25 mouse cellular contexts compared by ENCODE assay signal in the genomic region with DNA sequence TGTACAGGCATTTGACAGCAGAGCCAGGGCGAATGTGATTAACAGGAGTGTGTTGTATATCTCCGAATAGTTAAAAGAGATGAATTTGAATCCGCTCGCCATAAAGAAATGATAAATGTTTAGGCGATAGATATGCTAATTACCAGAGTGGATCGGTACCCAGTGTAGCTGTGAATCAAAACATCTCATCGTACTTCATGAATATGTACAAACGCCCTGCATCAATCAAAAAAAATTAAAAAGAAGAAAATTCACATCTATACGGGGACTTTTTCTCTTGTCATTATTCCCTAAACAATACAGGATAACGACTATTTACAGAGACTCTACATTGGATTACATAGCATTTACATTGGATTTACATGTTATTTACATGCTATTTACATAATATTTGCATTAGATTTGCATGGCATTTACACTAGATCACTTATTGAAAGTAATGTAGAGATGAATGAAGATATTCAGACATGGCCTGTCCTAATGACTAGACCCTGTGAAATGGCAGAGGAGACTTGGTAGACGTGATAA. TPM values are rescaled to one million over a fixed set of nuclear protein-coding genes. Genes with fewer than 3 reads are reported as not detected.
DNase-seq lines count a peak whose midpoint lies in the region; ATAC-seq and TF ChIP-seq lines count a peak whose summit lies in the region.
"Had no signal": no experiment of that assay in that cellular context is flagged by ENCODE, and none has a peak within 500 bp of the region (broad histone marks: within the 10 kb centered on the region; RNA-seq: fewer than 3 reads in every experiment).

No protein-coding gene starts in this region.

- TF ChIP-seq CTCF in brain, embryonic 14.5 days (IDR thresholded peaks at IDR 0.05; ENCODE audit: borderline replicate concordance, extremely low read depth, insufficient read depth, insufficient read length), result no peak
- no peak for TF ChIP-seq CTCF in forebrain, postnatal 0 days (IDR thresholded peaks at IDR 0.05; ENCODE audit: low read depth)

- WGBS in midbrain, embryonic 12.5 days, result 61% methylated on average over 11 of the region's 11 CpGs
- 76% methylated on average over 11 of the region's 11 CpGs for WGBS in midbrain, embryonic 11.5 days
- WGBS in forebrain, embryonic 14.5 days, result 27% methylated on average over 11 of the region's 11 CpGs
- 28% methylated on average over 11 of the region's 11 CpGs for WGBS in forebrain, postnatal 0 days

- H3K4me2 ChIP-seq in midbrain, embryonic 12.5 days (replicated peaks), result no peak overlapping the region
- H3K4me2 ChIP-seq in midbrain, embryonic 11.5 days, result no peak overlapping the region
- H3K4me2 ChIP-seq in forebrain, embryonic 14.5 days (ENCODE audit: low read length), result no peak overlapping the region
- no peak overlapping the region for H3K4me2 ChIP-seq in forebrain, postnatal 0 days (ENCODE audit: low read depth)
- H3K4me2 ChIP-seq: embryonic facial prominence, embryonic 12.5 days; embryonic facial prominence, embryonic 15.5 days; heart, embryonic 13.5 days; hindbrain, embryonic 14.5 days had no signal

- H3K27ac ChIP-seq in midbrain, embryonic 12.5 days (replicated peaks), result no peak overlapping the region
- no peak overlapping the region for H3K27ac ChIP-seq in midbrain, embryonic 11.5 days (ENCODE audit: low read depth, low read length)
- no peak overlapping the region for H3K27ac ChIP-seq in forebrain, embryonic 14.5 days (ENCODE audit: low read depth, low read length)
- no peak overlapping the region for H3K27ac ChIP-seq in forebrain, postnatal 0 days (ENCODE audit: low read depth, low read length)
- H3K27ac ChIP-seq: embryonic facial prominence, embryonic 12.5 days; embryonic facial prominence, embryonic 15.5 days; heart, adult 2 months; heart, embryonic 10.5 days; heart, embryonic 13.5 days; hindbrain, embryonic 14.5 days; hindbrain, postnatal 0 days had no signal

- H3K4me3 ChIP-seq in midbrain, embryonic 12.5 days, result no peak overlapping the region
- no peak overlapping the region for H3K4me3 ChIP-seq in midbrain, embryonic 11.5 days (ENCODE audit: low read depth, low read length)
- H3K4me3 ChIP-seq in forebrain, embryonic 14.5 days (ENCODE audit: low read depth, low read length), result no peak overlapping the region
- no peak overlapping the region for H3K4me3 ChIP-seq in forebrain, postnatal 0 days (ENCODE audit: low read depth, low read length)
- H3K4me3 ChIP-seq: embryonic facial prominence, embryonic 12.5 days; embryonic facial prominence, embryonic 15.5 days; heart, adult 2 months; heart, embryonic 10.5 days; heart, embryonic 13.5 days had no signal

- H3K27me3 ChIP-seq in midbrain, embryonic 12.5 days, result peaks cover 71% of the 10 kb centered on the region
- H3K27me3 ChIP-seq in midbrain, embryonic 11.5 days (ENCODE audit: control insufficient read depth, insufficient read depth, low read length), result no peaks in the 10 kb centered on the region
- no peaks in the 10 kb centered on the region for H3K27me3 ChIP-seq in forebrain, embryonic 14.5 days (replicated peaks; ENCODE audit: control insufficient read depth, insufficient read depth, low read length)
- H3K27me3 ChIP-seq in forebrain, postnatal 0 days (ENCODE audit: insufficient read depth, low read length), result 0 out of 2 replicates have a peak, but pooled peaks cover 6% of the 10 kb centered on the region
- H3K27me3 ChIP-seq: embryonic facial prominence, embryonic 15.5 days had no signal

- no peak for DNase-seq in midbrain, embryonic 11.5 days (ENCODE audit: low spot score, missing footprints)
- DNase-seq in brain, embryonic 14.5 days (ENCODE audit: low read depth), result peak; percentile 73
- DNase-seq in forebrain, embryonic 14.5 days (ENCODE audit: low spot score), result peak; percentile 69
- no peak for DNase-seq in forebrain, postnatal 0 days
- DNase-seq in adrenal gland, adult 18-20 months (ENCODE audit: low spot score in 2 of 2), result no peak
- DNase-seq: adrenal gland, adult 8-10 months; adrenal gland, postnatal 25 days; cerebellum, adult 2 months; cerebellum, adult 9-11 months; cerebellum, postnatal 25 days; gastrocnemius, postnatal 10 days; gastrocnemius, postnatal 36 days; heart, adult 2 months; heart, postnatal 14 days; heart, postnatal 4 days had no signal

- H3K4me1 ChIP-seq in midbrain, embryonic 12.5 days, result peaks cover 10% of the 10 kb centered on the region
- H3K4me1 ChIP-seq in midbrain, embryonic 11.5 days (ENCODE audit: control insufficient read depth, insufficient read depth, low read length), result no peaks in the 10 kb centered on the region
- peaks cover 3% of the 10 kb centered on the region; the same call in 1 of the 2 replicates for H3K4me1 ChIP-seq in forebrain, embryonic 14.5 days (ENCODE audit: control insufficient read depth, insufficient read depth, low read length)
- peaks cover 5% of the 10 kb centered on the region; the same call in 1 of the 2 replicates for H3K4me1 ChIP-seq in forebrain, postnatal 0 days (ENCODE audit: insufficient read depth)
- H3K4me1 ChIP-seq: embryonic facial prominence, embryonic 12.5 days; heart, embryonic 10.5 days; heart, embryonic 13.5 days had no signal

- H3K9me3 ChIP-seq in midbrain, embryonic 12.5 days, result no peaks in the 10 kb centered on the region
- no peaks in the 10 kb centered on the region for H3K9me3 ChIP-seq in midbrain, embryonic 11.5 days (ENCODE audit: control insufficient read depth, low read length)
- no peaks in the 10 kb centered on the region for H3K9me3 ChIP-seq in forebrain, embryonic 14.5 days (replicated peaks; ENCODE audit: control insufficient read depth, low read length)
- H3K9me3 ChIP-seq in forebrain, postnatal 0 days (ENCODE audit: low read length), result no peaks in the 10 kb centered on the region
- H3K9me3 ChIP-seq: embryonic facial prominence, embryonic 12.5 days; embryonic facial prominence, embryonic 15.5 days; heart, embryonic 10.5 days; heart, embryonic 13.5 days had no signal

- no peak for TF ChIP-seq POLR2A in brain, embryonic 14.5 days (IDR thresholded peaks at IDR 0.05; ENCODE audit: borderline replicate concordance, extremely low read depth, insufficient read depth, insufficient read length, poor library complexity, severe bottlenecking)

- H3K36me3 ChIP-seq in midbrain, embryonic 12.5 days, result no peaks in the 10 kb centered on the region
- H3K36me3 ChIP-seq in midbrain, embryonic 11.5 days (ENCODE audit: control insufficient read depth, insufficient read depth, low read length), result no peaks in the 10 kb centered on the region
- H3K36me3 ChIP-seq in forebrain, embryonic 14.5 days (ENCODE audit: control insufficient read depth, insufficient read depth, low read length), result no peaks in the 10 kb centered on the region
- no peaks in the 10 kb centered on the region for H3K36me3 ChIP-seq in forebrain, postnatal 0 days (ENCODE audit: insufficient read depth)
- H3K36me3 ChIP-seq: embryonic facial prominence, embryonic 12.5 days; embryonic facial prominence, embryonic 15.5 days; heart, embryonic 10.5 days; heart, embryonic 13.5 days had no signal

- ATAC-seq in midbrain, embryonic 12.5 days (ENCODE audit: low FRiP score, low read depth), result peak; percentile 27; the same call in 1 of the 2 replicates
- ATAC-seq in midbrain, embryonic 11.5 days (ENCODE audit: low FRiP score), result no peak
- ATAC-seq in forebrain, embryonic 14.5 days, result peak; percentile 79
- peak; percentile 29; the same call in 1 of the 2 replicates for ATAC-seq in forebrain, postnatal 0 days
- ATAC-seq: CD4-positive, CD25-positive, alpha-beta regulatory T cell, adult 4 months; hindbrain, postnatal 0 days; inflammation-experienced regulatory T-cells, adult 6 months; intestine, embryonic 16.5 days had no signal

- no peak overlapping the region for H3K9ac ChIP-seq in midbrain, embryonic 12.5 days (replicated peaks)
- no peak overlapping the region for H3K9ac ChIP-seq in midbrain, embryonic 11.5 days (ENCODE audit: low read length)
- no peak overlapping the region for H3K9ac ChIP-seq in forebrain, embryonic 14.5 days (ENCODE audit: low read length)
- H3K9ac ChIP-seq in forebrain, postnatal 0 days, result no peak overlapping the region
- H3K9ac ChIP-seq: embryonic facial prominence, embryonic 12.5 days; embryonic facial prominence, embryonic 15.5 days; heart, embryonic 13.5 days; hindbrain, embryonic 14.5 days had no signal

RNA-seq across cellular contexts. Expression of gene A430005L14Rik, which starts 28.2 kb away (rescaled TPM):
- 96.1 and 104 TPM in 2 replicates for polyA plus RNA-seq in midbrain, embryonic 12.5 days (2016; fragmentation: Nextera tagmentation; extraction: Ambion mirVana)
- polyA plus RNA-seq in midbrain, embryonic 11.5 days (2014; fragmentation: Nextera tagmentation; extraction: Ambion mirVana), result 124 and 128 TPM in 2 replicates
- 40.0 and 49.1 TPM in 2 replicates for polyA plus RNA-seq in brain, embryonic 14.5 days (2012; rRNA removed)
- polyA plus RNA-seq in forebrain, embryonic 14.5 days (2014; fragmentation: Nextera tagmentation; extraction: Ambion mirVana), result 71.3 and 78.3 TPM in 2 replicates
- total RNA-seq in forebrain, postnatal 0 days (2014; rRNA removed), result 38.6 and 46.4 TPM in 2 replicates
- polyA plus RNA-seq in forebrain, postnatal 0 days (2015; fragmentation: Nextera tagmentation; extraction: Ambion mirVana), result 47.6 and 50.9 TPM in 2 replicates
- total RNA-seq in adrenal gland, adult 18-20 months (2021), result 10 to 100 TPM; 15.4 to 16.9 TPM

RNA-seq across cellular contexts. Expression of gene Dffb, which starts 46.1 kb away (rescaled TPM):
- 10.3 and 10.7 TPM in 2 replicates for polyA plus RNA-seq in midbrain, embryonic 12.5 days (2016; fragmentation: Nextera tagmentation; extraction: Ambion mirVana)
- 10.5 and 12.0 TPM in 2 replicates for polyA plus RNA-seq in midbrain, embryonic 11.5 days (2014; fragmentation: Nextera tagmentation; extraction: Ambion mirVana)
- polyA plus RNA-seq in brain, embryonic 14.5 days (2012; rRNA removed), result 18.6 and 23.1 TPM in 2 replicates
- polyA plus RNA-seq in forebrain, embryonic 14.5 days (2014; fragmentation: Nextera tagmentation; extraction: Ambion mirVana), result 7.4 and 8.6 TPM in 2 replicates
- total RNA-seq in forebrain, postnatal 0 days (2014; rRNA removed), result 18.9 and 22.7 TPM in 2 replicates
- 8.6 and 9.3 TPM in 2 replicates for polyA plus RNA-seq in forebrain, postnatal 0 days (2015; fragmentation: Nextera tagmentation; extraction: Ambion mirVana)
- 1 to 10 TPM; 2.8 to 3.2 TPM for total RNA-seq in adrenal gland, adult 18-20 months (2021)

RNA-seq across cellular contexts. Expression of gene Cep104, which starts 46.2 kb away (rescaled TPM):
- 22.6 and 23.3 TPM in 2 replicates for polyA plus RNA-seq in midbrain, embryonic 12.5 days (2016; fragmentation: Nextera tagmentation; extraction: Ambion mirVana)
- polyA plus RNA-seq in midbrain, embryonic 11.5 days (2014; fragmentation: Nextera tagmentation; extraction: Ambion mirVana), result 18.7 and 19.0 TPM in 2 replicates
- 14.3 and 19.1 TPM in 2 replicates for polyA plus RNA-seq in brain, embryonic 14.5 days (2012; rRNA removed)
- 13.2 and 16.8 TPM in 2 replicates for polyA plus RNA-seq in forebrain, embryonic 14.5 days (2014; fragmentation: Nextera tagmentation; extraction: Ambion mirVana)
- 9.2 and 10.5 TPM in 2 replicates for total RNA-seq in forebrain, postnatal 0 days (2014; rRNA removed)
- 7.7 and 9.9 TPM in 2 replicates for polyA plus RNA-seq in forebrain, postnatal 0 days (2015; fragmentation: Nextera tagmentation; extraction: Ambion mirVana)
- total RNA-seq in adrenal gland, adult 18-20 months (2021), result 10 to 100 TPM; 22.7 to 25.0 TPM

Comparison
In these comparisons a context has a peak if more than half of its experiments do, and no peak if none do; other contexts are left out.
1. DNase-seq: peak in brain, embryonic 14.5 days (single experiment) and forebrain, embryonic 14.5 days (single experiment); none in midbrain, embryonic 11.5 days (single experiment), forebrain, postnatal 0 days (single experiment) and adrenal gland, adult 18-20 months (0 of 2).